ENCODE assay signal across 29 mouse cellular contexts in genomic region chr16:91103386-91103785, GRCm38 (mm10). TPM values are rescaled to one million over a fixed set of nuclear protein-coding genes. Genes with fewer than 3 reads are reported as not detected.
DNase-seq lines count a peak whose midpoint lies in the region; ATAC-seq lines count a peak whose summit lies in the region.
"Had no signal": no experiment of that assay in that cellular context is flagged by ENCODE, and none has a peak within 500 bp of the region (broad histone marks: within the 10 kb centered on the region; RNA-seq: fewer than 3 reads in every experiment).

No protein-coding gene starts in this region.

- 61% methylated on average over 14 of the region's 14 CpGs for WGBS in forebrain, embryonic 11.5 days
- WGBS in forebrain, embryonic 15.5 days = 34% methylated on average over 14 of the region's 14 CpGs
- WGBS in forebrain, embryonic 16.5 days = 32% methylated on average over 14 of the region's 14 CpGs
- 72% methylated on average over 14 of the region's 14 CpGs for WGBS in midbrain, embryonic 15.5 days

- peaks cover 2% of the 10 kb centered on the region; the same call in 1 of the 2 replicates for H3K9me3 ChIP-seq in forebrain, embryonic 11.5 days (ENCODE audit: control insufficient read depth, low read length)
- no peaks in the 10 kb centered on the region for H3K9me3 ChIP-seq in forebrain, embryonic 15.5 days
- 0 out of 2 replicates have a peak, but pooled peaks cover under 1% of the 10 kb centered on the region for H3K9me3 ChIP-seq in forebrain, embryonic 16.5 days (ENCODE audit: control insufficient read depth, low read length)
- no peaks in the 10 kb centered on the region for H3K9me3 ChIP-seq in midbrain, embryonic 15.5 days
- H3K9me3 ChIP-seq: embryonic facial prominence, embryonic 15.5 days; G1E; heart, embryonic 15.5 days; hindbrain, embryonic 15.5 days; limb, embryonic 10.5 days; liver, embryonic 15.5 days; lung, embryonic 15.5 days; neural tube, embryonic 12.5 days had no signal

- H3K9ac ChIP-seq in forebrain, embryonic 11.5 days (ENCODE audit: low read length) = no peak overlapping the region; the same call in 1 of the 2 replicates
- H3K9ac ChIP-seq in forebrain, embryonic 15.5 days (replicated peaks) = no peak overlapping the region
- no peak overlapping the region for H3K9ac ChIP-seq in forebrain, embryonic 16.5 days (replicated peaks; ENCODE audit: low read depth, low read length)
- H3K9ac ChIP-seq in midbrain, embryonic 15.5 days = no peak overlapping the region
- H3K9ac ChIP-seq: embryonic facial prominence, embryonic 15.5 days; heart, embryonic 15.5 days; hindbrain, embryonic 15.5 days; liver, embryonic 15.5 days; lung, embryonic 15.5 days; neural tube, embryonic 12.5 days had no signal

- H3K4me1 ChIP-seq in forebrain, embryonic 11.5 days (replicated peaks; ENCODE audit: control insufficient read depth, insufficient read depth, low read length) = peaks cover 33% of the 10 kb centered on the region
- H3K4me1 ChIP-seq in forebrain, embryonic 15.5 days = peaks cover 41% of the 10 kb centered on the region
- peaks cover 35% of the 10 kb centered on the region for H3K4me1 ChIP-seq in forebrain, embryonic 16.5 days (replicated peaks; ENCODE audit: control insufficient read depth, insufficient read depth, low read length)
- peaks cover 9% of the 10 kb centered on the region; the same call in 1 of the 2 replicates for H3K4me1 ChIP-seq in midbrain, embryonic 15.5 days
- H3K4me1 ChIP-seq: embryonic facial prominence, embryonic 15.5 days; heart, embryonic 15.5 days; limb, embryonic 10.5 days; liver, embryonic 15.5 days; lung, embryonic 15.5 days had no signal

- H3K36me3 ChIP-seq in forebrain, embryonic 11.5 days (ENCODE audit: control insufficient read depth, insufficient read depth, low read length) = no peaks in the 10 kb centered on the region
- H3K36me3 ChIP-seq in forebrain, embryonic 15.5 days = no peaks in the 10 kb centered on the region
- no peaks in the 10 kb centered on the region for H3K36me3 ChIP-seq in forebrain, embryonic 16.5 days (ENCODE audit: control insufficient read depth, insufficient read depth)
- no peaks in the 10 kb centered on the region for H3K36me3 ChIP-seq in midbrain, embryonic 15.5 days (replicated peaks)
- H3K36me3 ChIP-seq: embryonic facial prominence, embryonic 15.5 days; G1E; heart, embryonic 15.5 days; hindbrain, embryonic 15.5 days; limb, embryonic 10.5 days; liver, embryonic 15.5 days; lung, embryonic 15.5 days; neural tube, embryonic 12.5 days had no signal

- no peak overlapping the region for H3K4me2 ChIP-seq in forebrain, embryonic 11.5 days (ENCODE audit: low read depth, low read length, severe bottlenecking)
- no peak overlapping the region for H3K4me2 ChIP-seq in forebrain, embryonic 15.5 days (replicated peaks)
- H3K4me2 ChIP-seq in forebrain, embryonic 16.5 days (ENCODE audit: low read length) = peak overlapping the region; percentile 18; the same call in 1 of the 2 replicates
- H3K4me2 ChIP-seq in midbrain, embryonic 15.5 days = no peak overlapping the region
- H3K4me2 ChIP-seq: embryonic facial prominence, embryonic 15.5 days; heart, embryonic 15.5 days; hindbrain, embryonic 15.5 days; liver, embryonic 15.5 days; lung, embryonic 15.5 days; neural tube, embryonic 12.5 days had no signal

- no peak for ATAC-seq in forebrain, embryonic 11.5 days (replicated peaks; ENCODE audit: low FRiP score)
- no peak for ATAC-seq in forebrain, embryonic 15.5 days (replicated peaks)
- no peak for ATAC-seq in forebrain, embryonic 16.5 days
- no peak for ATAC-seq in midbrain, embryonic 15.5 days (replicated peaks)
- ATAC-seq: CD4-positive, CD25-positive, alpha-beta regulatory T cell, adult 4 months had no signal

- peaks cover 5% of the 10 kb centered on the region; the same call in 1 of the 2 replicates for H3K27me3 ChIP-seq in forebrain, embryonic 11.5 days (ENCODE audit: control insufficient read depth, insufficient read depth, low read length)
- peaks cover 13% of the 10 kb centered on the region; the same call in 1 of the 2 replicates for H3K27me3 ChIP-seq in forebrain, embryonic 15.5 days
- H3K27me3 ChIP-seq in forebrain, embryonic 16.5 days (replicated peaks; ENCODE audit: control insufficient read depth, insufficient read depth, low read length) = peaks cover 16% of the 10 kb centered on the region
- H3K27me3 ChIP-seq in midbrain, embryonic 15.5 days (replicated peaks) = peaks cover 20% of the 10 kb centered on the region

- H3K27ac ChIP-seq in forebrain, embryonic 11.5 days (ENCODE audit: low read depth, low read length) = peak overlapping the region; percentile 21; the same call in 1 of the 2 replicates
- H3K27ac ChIP-seq in forebrain, embryonic 15.5 days (replicated peaks) = no peak overlapping the region
- H3K27ac ChIP-seq in forebrain, embryonic 16.5 days (ENCODE audit: low read length) = no peak overlapping the region
- H3K27ac ChIP-seq in midbrain, embryonic 15.5 days = no peak overlapping the region
- H3K27ac ChIP-seq: embryonic facial prominence, embryonic 15.5 days; heart, embryonic 15.5 days; hindbrain, embryonic 15.5 days; kidney, postnatal 0 days; limb, embryonic 10.5 days; liver, embryonic 15.5 days; lung, embryonic 15.5 days; neural tube, embryonic 12.5 days had no signal

- DNase-seq in forebrain, embryonic 11.5 days (ENCODE audit: low spot score) = no peak
- DNase-seq in R1 (ENCODE audit: low read depth, low spot score) = peak; percentile 13
- DNase-seq in thymus, postnatal 4 days = peak; percentile 69
- DNase-seq in lung, postnatal 14 days = no peak
- DNase-seq: adrenal gland, postnatal 25 days; cerebellum, adult 8-10 months; gastrocnemius, postnatal 25 days; heart, postnatal 4 days; kidney, adult 2 months; layer of hippocampus, adult 9-11 months; liver; lung, postnatal 4 days; midbrain, embryonic 14.5 days; right cerebral cortex, postnatal 14 days had no signal

- no peak overlapping the region for H3K4me3 ChIP-seq in forebrain, embryonic 11.5 days (ENCODE audit: low read depth, low read length)
- no peak overlapping the region for H3K4me3 ChIP-seq in forebrain, embryonic 15.5 days
- no peak overlapping the region for H3K4me3 ChIP-seq in forebrain, embryonic 16.5 days (replicated peaks; ENCODE audit: low read length)
- H3K4me3 ChIP-seq in midbrain, embryonic 15.5 days = no peak overlapping the region
- H3K4me3 ChIP-seq: embryonic facial prominence, embryonic 15.5 days; heart, embryonic 15.5 days; hindbrain, embryonic 15.5 days; limb, embryonic 10.5 days; liver, embryonic 15.5 days; lung, embryonic 15.5 days; neural tube, embryonic 12.5 days had no signal

RNA-seq across cellular contexts. Expression of gene 4932438H23Rik, which starts 8.5 kb away (rescaled TPM):
- 0.17 TPM in 1 of 2 replicates, not detected in the other for polyA plus RNA-seq in forebrain, embryonic 11.5 days (2014; fragmentation: Nextera tagmentation; extraction: Ambion mirVana)
- polyA plus RNA-seq in forebrain, embryonic 15.5 days (2015; fragmentation: Nextera tagmentation; extraction: Ambion mirVana) = 0.60 and 0.89 TPM in 2 replicates
- polyA plus RNA-seq in forebrain, embryonic 16.5 days (2015; fragmentation: Nextera tagmentation; extraction: Ambion mirVana) = 0.32 and 0.39 TPM in 2 replicates
- 0.72 and 1.3 TPM in 2 replicates for polyA plus RNA-seq in midbrain, embryonic 15.5 days (2015; fragmentation: Nextera tagmentation; extraction: Ambion mirVana)
- polyA plus RNA-seq: intestine, embryonic 14.5 days; limb, embryonic 10.5 days; liver, embryonic 15.5 days; spleen, adult 2 months had no signal

RNA-seq across cellular contexts. Expression of gene Paxbp1, which starts 59.0 kb away (rescaled TPM):
- 93.0 and 109 TPM in 2 replicates for polyA plus RNA-seq in forebrain, embryonic 11.5 days (2014; fragmentation: Nextera tagmentation; extraction: Ambion mirVana)
- polyA plus RNA-seq in forebrain, embryonic 15.5 days (2015; fragmentation: Nextera tagmentation; extraction: Ambion mirVana) = 79.5 and 86.3 TPM in 2 replicates
- 91.7 and 96.0 TPM in 2 replicates for polyA plus RNA-seq in forebrain, embryonic 16.5 days (2015; fragmentation: Nextera tagmentation; extraction: Ambion mirVana)
- 71.4 and 80.7 TPM in 2 replicates for polyA plus RNA-seq in midbrain, embryonic 15.5 days (2015; fragmentation: Nextera tagmentation; extraction: Ambion mirVana)

Comparison
In these comparisons a context has a peak if more than half of its experiments do, and no peak if none do; other contexts are left out.
1. DNase-seq: peak in R1 (single experiment) and thymus, postnatal 4 days (single experiment); none in forebrain, embryonic 11.5 days (single experiment) and lung, postnatal 14 days (single experiment).